Mouse (Mus musculus) midbrain, embryonic 12.5 days (tissue): ENCODE results near the gene Mgat5. TPM values are rescaled to one million over a fixed set of nuclear protein-coding genes. Genes with fewer than 3 reads are reported as not detected.
A peak's percentile ranks its signal among the peaks of the same experiment; 100 is the strongest.

Source experiments
- ATAC-seq: fragments of 200-750 bp; cut with Nextera tagmentation; 2 replicates; pipeline ENCODE4 v1.8.0; 2017; ENCODE audit warnings: low read depth, moderate TSS enrichment, moderate library complexity; ENCODE audit not compliant: low FRiP score
- H3K27ac ChIP-seq: fragments of 300-500 bp; sonication (generic); replicated peaks from 2 replicates; pipeline ENCODE4 v1.5.1; 2016; ENCODE audit warnings: mild to moderate bottlenecking
- H3K27me3 ChIP-seq: fragments of 300-500 bp; sonication (generic); 2 replicates; pipeline ENCODE4 v1.6.1; 2016; ENCODE audit warnings: mild to moderate bottlenecking
- H3K36me3 ChIP-seq: fragments of 300-500 bp; sonication (generic); 2 replicates; pipeline ENCODE4 v1.6.1; 2016
- H3K4me1 ChIP-seq: fragments of 300-500 bp; sonication (generic); 2 replicates; pipeline ENCODE4 v1.6.1; 2016
- H3K4me2 ChIP-seq: fragments of 300-500 bp; sonication (generic); replicated peaks from 2 replicates; pipeline ENCODE4 v1.6.1; 2016; ENCODE audit warnings: mild to moderate bottlenecking, moderate library complexity
- H3K4me3 ChIP-seq: fragments of 300-500 bp; sonication (generic); 2 replicates; pipeline ENCODE4 v1.5.1; 2016; ENCODE audit warnings: mild to moderate bottlenecking
- H3K9ac ChIP-seq: fragments of 300-500 bp; sonication (generic); replicated peaks from 2 replicates; pipeline ENCODE4 v1.6.1; 2016; ENCODE audit warnings: mild to moderate bottlenecking, moderate library complexity
- H3K9me3 ChIP-seq: fragments of 300-500 bp; sonication (generic); 2 replicates; pipeline ENCODE4 v1.6.1; 2016; ENCODE audit warnings: mild to moderate bottlenecking
- WGBS: fragments of 180-500 bp; shearing (Covaris S2); methylation state at CpG from one replicate; pipeline ENCODE4 v1.1.7; 2016; 5-methylcytosine and 5-hydroxymethylcytosine counted together
- polyA plus RNA-seq: library from polyadenylated mRNA; unstranded; fragments of >200 nt; fragmentation: Nextera tagmentation; extraction: Ambion mirVana; gene quantifications from 2 replicates; pipeline ENCODE4 v1.2.1, GENCODE M21; 2016

Mgat5 gene
- polyA plus RNA-seq, 1 experiment from 2014 or later, result 9.2 TPM

DNA sequence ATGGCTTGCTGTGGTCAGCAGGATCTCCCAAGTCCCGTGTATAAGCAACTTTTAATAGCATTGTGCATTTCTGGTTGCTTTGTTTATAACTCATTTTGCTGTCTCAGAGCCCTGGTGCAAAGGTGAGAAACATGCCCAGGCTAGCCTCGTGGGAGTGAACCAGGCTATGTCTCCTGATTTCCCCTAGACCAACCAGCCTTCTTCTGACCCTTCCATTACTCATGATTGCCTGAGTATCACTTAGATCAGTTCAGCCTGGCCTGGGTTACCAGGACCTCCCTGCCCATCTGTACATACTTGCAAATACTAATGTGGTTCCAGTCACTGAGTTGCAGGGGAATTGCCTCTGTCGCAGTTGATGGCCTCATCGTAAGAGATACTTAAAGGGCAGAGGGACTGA lies 14.8 kb downstream of the Mgat5 start:
- peaks cover 10% of the 10 kb centered on the region for H3K4me1 ChIP-seq
- H3K9ac ChIP-seq, result no peak overlapping the region
- ATAC-seq, result no peak
- no peak overlapping the region for H3K4me3 ChIP-seq
- H3K9me3 ChIP-seq, result no peaks in the 10 kb centered on the region
- no peaks in the 10 kb centered on the region for H3K27me3 ChIP-seq
- no peak overlapping the region for H3K4me2 ChIP-seq
- H3K27ac ChIP-seq, result no peak overlapping the region
- WGBS, result 93% methylated on average over 4 of the region's 4 CpGs
- no peaks in the 10 kb centered on the region for H3K36me3 ChIP-seq

- no peak for ATAC-seq
- Histone ChIP-seq H3K27ac (no peak overlapping the region), H3K9ac (no peak overlapping the region), H3K4me1 (peaks cover 6% of the 10 kb centered on the region; the same call in 1 of the 2 replicates), H3K9me3 (no peaks in the 10 kb centered on the region), H3K4me3 (no peak overlapping the region), H3K36me3 (no peaks in the 10 kb centered on the region), H3K4me2 (no peak overlapping the region), H3K27me3 (no peaks in the 10 kb centered on the region)
- 92% methylated on average over 8 of the region's 8 CpGs for WGBS
Measured at GRCm38 (mm10) chr1:127221998-127222736, 17.4 kb downstream of the Mgat5 start.

GRCm38 (mm10) chr1:127225060-127225459 lies 20.2 kb downstream of the Mgat5 start:
- 90% methylated on average over 5 of the region's 5 CpGs for WGBS
- H3K9me3 ChIP-seq, result no peaks in the 10 kb centered on the region
- no peak overlapping the region for H3K27ac ChIP-seq
- H3K36me3 ChIP-seq, result no peaks in the 10 kb centered on the region
- H3K4me3 ChIP-seq, result no peak overlapping the region
- no peak for ATAC-seq
- H3K4me1 ChIP-seq, result no peaks in the 10 kb centered on the region
- H3K9ac ChIP-seq, result no peak overlapping the region
- no peaks in the 10 kb centered on the region for H3K27me3 ChIP-seq
- H3K4me2 ChIP-seq, result no peak overlapping the region

GRCm38 (mm10) chr1:127229011-127229410 lies 24.2 kb downstream of the Mgat5 start:
- no peaks in the 10 kb centered on the region for H3K27me3 ChIP-seq
- no peak overlapping the region for H3K9ac ChIP-seq
- no peaks in the 10 kb centered on the region for H3K36me3 ChIP-seq
- no peak overlapping the region for H3K4me2 ChIP-seq
- H3K9me3 ChIP-seq, result no peaks in the 10 kb centered on the region
- WGBS, result 91% methylated on average over 2 of the region's 2 CpGs
- H3K27ac ChIP-seq, result no peak overlapping the region
- 0 out of 2 replicates have a peak, but pooled peaks cover 5% of the 10 kb centered on the region for H3K4me1 ChIP-seq
- no peak for ATAC-seq
- H3K4me3 ChIP-seq, result no peak overlapping the region

DNA sequence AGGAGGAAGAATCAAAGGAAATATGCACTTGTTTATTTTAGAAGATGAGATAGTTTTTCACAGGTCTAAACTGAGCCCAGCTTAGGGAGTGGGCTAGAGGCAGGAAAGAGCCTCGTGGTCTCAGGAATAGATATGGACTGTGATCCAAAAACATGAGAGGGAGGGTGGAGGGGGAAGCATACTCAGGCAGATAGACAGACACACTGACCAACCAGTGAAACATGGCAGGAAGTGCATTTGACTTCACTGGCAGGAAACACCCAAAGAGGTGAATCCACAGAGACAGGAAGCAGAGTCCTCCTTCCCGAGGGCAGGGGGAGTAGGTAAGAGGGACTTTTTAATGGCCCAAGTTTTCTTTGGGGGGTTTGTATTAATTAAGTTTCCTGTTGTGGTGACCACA lies 25.7 kb downstream of the Mgat5 start:
- no peaks in the 10 kb centered on the region for H3K36me3 ChIP-seq
- no peak overlapping the region for H3K4me3 ChIP-seq
- H3K9me3 ChIP-seq, result no peaks in the 10 kb centered on the region
- 85% methylated on average over 2 of the region's 2 CpGs for WGBS
- H3K4me2 ChIP-seq, result no peak overlapping the region
- no peak overlapping the region for H3K9ac ChIP-seq
- H3K27ac ChIP-seq, result no peak overlapping the region
- H3K27me3 ChIP-seq, result no peaks in the 10 kb centered on the region
- ATAC-seq, result no peak
- 0 out of 2 replicates have a peak, but pooled peaks cover 5% of the 10 kb centered on the region for H3K4me1 ChIP-seq

DNA sequence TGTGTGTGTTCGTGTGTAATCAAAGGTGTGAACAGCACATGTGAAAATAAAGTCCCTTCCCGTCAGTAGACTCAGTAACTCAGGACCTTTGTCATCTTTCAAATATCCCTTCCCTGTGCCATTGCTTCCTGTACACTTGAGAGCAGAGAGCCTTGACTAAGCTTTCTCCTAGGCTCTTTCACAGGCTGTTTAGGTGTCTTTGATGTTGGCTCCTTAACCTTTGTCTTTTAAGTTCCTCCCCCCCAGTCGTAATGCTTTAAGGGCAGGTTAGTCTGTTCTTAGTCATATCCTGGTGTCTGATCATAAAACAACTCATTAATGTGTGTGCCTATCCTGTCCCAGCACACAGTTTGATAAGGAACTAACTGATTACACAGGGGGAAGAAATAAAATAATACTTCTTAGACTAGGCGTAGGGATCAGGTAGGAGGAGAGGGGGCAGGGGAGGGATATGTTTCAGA lies 28.4 kb downstream of the Mgat5 start:
- no peak for ATAC-seq
- Histone ChIP-seq H3K36me3 (no peaks in the 10 kb centered on the region), H3K4me3 (no peak overlapping the region), H3K9me3 (no peaks in the 10 kb centered on the region), H3K9ac (no peak overlapping the region), H3K27ac (no peak overlapping the region), H3K4me2 (no peak overlapping the region), H3K27me3 (no peaks in the 10 kb centered on the region), H3K4me1 (0 out of 2 replicates have a peak, but pooled peaks cover 5% of the 10 kb centered on the region)
- 69% methylated on average over 4 of the region's 4 CpGs for whole genome bisulfite sequencing

- peaks cover 20% of the 10 kb centered on the region for H3K4me1 ChIP-seq
- no peak overlapping the region for H3K9ac ChIP-seq
- H3K4me2 ChIP-seq, result no peak overlapping the region
- no peaks in the 10 kb centered on the region for H3K9me3 ChIP-seq
- H3K4me3 ChIP-seq, result no peak overlapping the region
- H3K36me3 ChIP-seq, result no peaks in the 10 kb centered on the region
- 83% methylated on average over 4 of the region's 4 CpGs for WGBS
- ATAC-seq, result no peak
- no peak overlapping the region for H3K27ac ChIP-seq
- H3K27me3 ChIP-seq, result no peaks in the 10 kb centered on the region
Measured at GRCm38 (mm10) chr1:127235157-127235556, 30.3 kb downstream of the Mgat5 start.

- WGBS, result 75% methylated on average over 8 of the region's 8 CpGs
- no peaks in the 10 kb centered on the region for H3K27me3 ChIP-seq
Measured at GRCm38 (mm10) chr1:127236396-127236795, 31.6 kb downstream of the Mgat5 start.

DNA sequence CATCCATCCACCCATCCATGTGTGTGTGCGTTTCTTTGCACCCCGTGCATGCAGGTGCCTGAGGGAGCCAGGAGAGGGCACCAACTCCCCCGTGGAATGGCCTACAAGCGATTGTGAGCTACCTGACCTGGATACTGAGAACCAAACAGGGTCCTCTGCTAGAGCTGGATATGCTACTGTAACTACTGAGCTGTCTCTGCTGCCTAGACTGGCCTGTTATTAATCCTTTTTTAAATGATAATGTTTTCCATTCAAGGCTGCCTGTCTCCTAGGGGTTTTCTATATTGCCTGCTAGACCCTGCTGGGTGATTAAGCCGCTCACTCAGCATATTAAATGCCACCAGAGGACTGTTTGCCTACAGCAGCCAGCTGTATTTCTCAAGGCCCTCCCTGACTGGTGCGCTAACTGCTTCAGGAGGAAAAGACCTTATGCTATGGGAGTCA lies 34.1 kb downstream of the Mgat5 start:
- no peaks in the 10 kb centered on the region for H3K27me3 ChIP-seq
- ATAC-seq, result peak; percentile 61
- no peak overlapping the region for H3K4me3 ChIP-seq
- H3K4me2 ChIP-seq, result no peak overlapping the region
- 37% methylated on average over 6 of the region's 6 CpGs for WGBS
- H3K9ac ChIP-seq, result no peak overlapping the region
- H3K27ac ChIP-seq, result 0 out of 2 replicates have a peak overlapping the region, but pooled peaks have one; percentile 36
- peaks cover 18% of the 10 kb centered on the region for H3K4me1 ChIP-seq
- no peaks in the 10 kb centered on the region for H3K36me3 ChIP-seq
- H3K9me3 ChIP-seq, result no peaks in the 10 kb centered on the region

More at GRCm38 (mm10) chr1:127236396-127236795, 31.6 kb downstream of the Mgat5 start:
- H3K36me3 ChIP-seq, result no peaks in the 10 kb centered on the region
- H3K4me2 ChIP-seq, result no peak overlapping the region
- no peak overlapping the region for H3K4me3 ChIP-seq
- no peak overlapping the region for H3K9ac ChIP-seq
- H3K27ac ChIP-seq, result no peak overlapping the region
- no peaks in the 10 kb centered on the region for H3K9me3 ChIP-seq
- H3K4me1 ChIP-seq, result peaks cover 22% of the 10 kb centered on the region
- no peak for ATAC-seq

GRCm38 (mm10) chr1:127239914-127240313 lies 35.1 kb downstream of the Mgat5 start:
- no peak for ATAC-seq
- 24% methylated on average over 6 of the region's 6 CpGs for WGBS
- no peaks in the 10 kb centered on the region for H3K27me3 ChIP-seq

DNA sequence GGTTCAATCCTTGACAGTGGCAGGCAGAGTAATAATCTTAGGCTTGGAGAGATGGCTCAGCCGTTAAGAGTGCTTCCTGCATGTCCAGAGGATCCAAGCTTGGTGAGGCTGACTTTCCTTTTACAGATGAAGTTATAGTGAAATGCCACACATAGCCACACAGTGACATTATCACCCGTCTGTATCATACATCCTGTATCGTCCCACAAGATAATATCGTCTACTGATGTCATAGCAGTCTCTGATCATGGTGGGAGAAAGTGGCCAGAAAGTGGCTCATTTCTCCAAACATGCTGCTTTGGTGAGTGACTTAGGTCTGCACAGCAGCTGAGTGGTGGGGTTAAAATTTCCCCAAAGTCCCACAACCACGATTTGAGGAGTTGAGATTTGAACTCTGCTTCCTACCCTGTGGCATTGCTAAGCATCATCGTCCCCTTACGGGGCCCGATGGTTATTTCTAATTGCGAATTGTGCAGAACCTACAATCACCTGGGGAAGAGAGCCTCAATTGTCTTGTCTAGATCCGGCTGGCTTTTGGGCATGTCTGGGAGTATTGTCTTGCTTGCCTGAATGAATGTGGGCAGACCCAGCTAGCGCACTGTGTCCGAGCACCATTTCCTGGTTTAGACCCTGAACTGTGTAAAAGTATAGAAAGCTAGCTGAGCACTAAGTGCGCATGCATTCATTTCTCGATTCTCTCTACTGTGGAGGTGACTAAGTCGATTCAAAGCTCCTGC lies 37.5 kb downstream of the Mgat5 start:
- no peak overlapping the region for H3K4me3 ChIP-seq
- no peak overlapping the region for H3K4me2 ChIP-seq
- H3K4me1 ChIP-seq, result peaks cover 18% of the 10 kb centered on the region
- H3K27me3 ChIP-seq, result no peaks in the 10 kb centered on the region
- no peaks in the 10 kb centered on the region for H3K36me3 ChIP-seq
- H3K9me3 ChIP-seq, result no peaks in the 10 kb centered on the region
- H3K9ac ChIP-seq, result no peak overlapping the region
- H3K27ac ChIP-seq, result no peak overlapping the region
- WGBS, result 83% methylated on average over 15 of the region's 15 CpGs
- ATAC-seq, result no peak

More at GRCm38 (mm10) chr1:127239914-127240313, 35.1 kb downstream of the Mgat5 start:
- Histone ChIP-seq H3K4me2 (no peak overlapping the region), H3K9me3 (no peaks in the 10 kb centered on the region), H3K9ac (no peak overlapping the region), H3K4me1 (peaks cover 18% of the 10 kb centered on the region), H3K4me3 (no peak overlapping the region), H3K27ac (no peak overlapping the region), H3K36me3 (no peaks in the 10 kb centered on the region)

DNA sequence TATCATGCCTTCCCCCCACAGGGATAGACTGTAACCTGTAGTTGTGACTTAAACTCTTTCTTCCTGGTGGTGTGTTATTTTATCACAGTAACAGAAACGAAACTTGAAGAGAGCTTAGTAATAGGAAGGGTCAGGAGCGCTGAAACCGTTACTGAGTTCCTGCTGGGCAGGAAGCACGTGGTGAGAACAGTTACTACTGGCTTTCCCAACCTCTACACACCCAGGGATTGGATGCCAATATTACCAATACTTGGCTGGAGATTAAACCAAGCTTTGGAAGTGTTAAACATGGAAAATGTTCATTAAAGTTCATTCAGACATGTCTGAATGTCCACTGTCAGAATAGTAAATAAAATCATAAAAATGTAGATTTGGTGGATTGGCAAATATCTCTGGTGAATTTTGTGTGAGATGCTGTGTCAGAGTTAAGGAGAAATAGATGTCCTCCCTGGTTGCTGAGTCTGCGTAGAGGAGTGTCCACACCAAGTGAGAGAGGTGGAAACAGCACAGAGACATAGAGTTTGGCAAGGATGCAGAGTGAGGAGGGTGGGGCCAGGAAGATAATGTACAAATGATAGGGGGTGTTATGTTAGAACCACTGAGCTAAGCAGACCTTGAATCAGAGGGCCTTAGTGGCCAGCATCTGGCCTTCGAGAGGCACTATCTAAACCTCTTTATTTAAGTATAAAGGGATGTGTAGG lies 38.2 kb downstream of the Mgat5 start:
- H3K4me2 ChIP-seq, result no peak overlapping the region
- H3K27me3 ChIP-seq, result no peaks in the 10 kb centered on the region
- peaks cover 18% of the 10 kb centered on the region for H3K4me1 ChIP-seq
- no peak overlapping the region for H3K9ac ChIP-seq
- H3K4me3 ChIP-seq, result no peak overlapping the region
- no peak overlapping the region for H3K27ac ChIP-seq
- 75% methylated on average over 6 of the region's 6 CpGs for WGBS
- ATAC-seq, result no peak
- no peaks in the 10 kb centered on the region for H3K36me3 ChIP-seq
- H3K9me3 ChIP-seq, result no peaks in the 10 kb centered on the region
